Mouse (Mus musculus) left cerebral cortex, adult 2 months (tissue): ENCODE results near the gene Gm3952. TPM values are rescaled to one million over a fixed set of nuclear protein-coding genes. Genes with fewer than 3 reads are reported as not detected.

Experiments used
- DNase-seq, 2 experiments: peaks; one replicate each; pipeline ENCODE4 v3.0.0; 2021 to 2022; ENCODE audit warnings: low spot score in 2 of 2, mixed read lengths in 1 of 2; ENCODE audit errors: extremely low spot score in 1 of 2
- H3K27ac ChIP-seq: fragments of 200-600 bp; 2 replicates; pipeline ENCODE4 v1.8.1; 2022
- H3K4me3 ChIP-seq: fragments of 200-600 bp; 2 replicates; pipeline ENCODE4 v1.8.1; 2022
- CTCF ChIP-seq: fragments of 200-600 bp; IDR thresholded peaks from 2 replicates; pipeline ENCODE4 v1.8.1; 2022; ENCODE audit warnings: antibody characterized with exemption, mild to moderate bottlenecking, moderate library complexity
- intact Hi-C: fragments of 180-260 bp; cut with DNase I; formaldehyde crosslinking; loops from one replicate; pipeline ENCODE4 v1.15.1; 2025
- long read RNA-seq, 2 experiments: library from polyadenylated mRNA; stranded (forward); transcript quantifications; one replicate each; pipeline ENCODE4 v2.0.0; 2021; ENCODE audit warnings: borderline mapping rate in 2 of 2
- total RNA-seq, 2 experiments: library from RNA; stranded (reverse); gene quantifications; 2 replicates each; pipeline ENCODE4 v1.2.3; 2021

Gm3952 gene
- total RNA-seq = not detected
- long read RNA-seq, experiment 1 = 0 reads
- long read RNA-seq, experiment 2 = 0 reads

DNA sequence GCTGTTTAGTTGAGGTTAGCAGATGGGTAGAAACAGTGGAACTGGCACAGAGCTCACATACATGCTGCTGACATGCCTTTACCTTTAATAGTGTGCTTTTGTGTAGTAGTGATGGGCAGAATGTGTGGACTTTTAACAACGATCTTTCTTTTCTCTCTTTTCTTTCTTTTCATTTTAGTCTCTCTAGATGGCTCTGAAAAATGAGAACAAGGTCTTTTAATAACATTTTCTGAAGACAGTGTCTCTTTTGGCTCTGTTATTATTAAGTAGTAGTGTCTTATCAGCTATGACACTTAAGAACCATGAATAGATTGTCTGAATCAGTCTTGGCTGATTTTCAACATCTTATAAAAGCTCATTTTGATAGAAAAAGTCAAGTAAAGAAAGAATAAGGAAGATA lies at the start of gene Gm3952:
Gene Gm3952 (minus strand): TSS at position 101 of the 400 bp plus-strand sequence.
- intact Hi-C loops = no loop called here
- H3K4me3 ChIP-seq = no peak within 1 kb of the TSS
- H3K27ac ChIP-seq = no peak within 1 kb of the TSS
- TF ChIP-seq CTCF = no peak
- DNase-seq = no peak

DNA sequence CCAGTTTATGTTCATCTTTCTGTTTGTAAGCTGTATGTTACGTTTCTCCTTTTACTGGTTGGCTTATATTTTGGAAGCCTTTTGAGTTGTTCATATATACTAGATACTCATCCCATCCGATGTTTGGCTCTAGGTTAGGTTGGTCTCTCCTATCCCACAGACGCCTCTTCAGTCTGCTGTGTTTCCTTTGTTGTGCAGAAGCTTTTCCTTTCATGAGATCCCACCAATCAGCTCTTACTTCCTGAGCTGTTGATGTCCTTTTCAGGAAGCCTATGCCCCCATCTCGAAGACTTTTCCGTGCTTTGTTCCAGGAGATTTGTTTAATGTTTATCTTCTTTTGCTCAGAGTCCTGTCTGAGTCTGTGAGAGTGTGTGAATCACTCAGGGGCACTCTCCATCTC lies 45.3 kb upstream of the Gm3952 start:
- intact Hi-C loops = no loop called here
- Histone ChIP-seq H3K4me3 (no peak overlapping the region), H3K27ac (no peak overlapping the region)
- DNase-seq = no peak
- no peak for TF ChIP-seq CTCF

DNA sequence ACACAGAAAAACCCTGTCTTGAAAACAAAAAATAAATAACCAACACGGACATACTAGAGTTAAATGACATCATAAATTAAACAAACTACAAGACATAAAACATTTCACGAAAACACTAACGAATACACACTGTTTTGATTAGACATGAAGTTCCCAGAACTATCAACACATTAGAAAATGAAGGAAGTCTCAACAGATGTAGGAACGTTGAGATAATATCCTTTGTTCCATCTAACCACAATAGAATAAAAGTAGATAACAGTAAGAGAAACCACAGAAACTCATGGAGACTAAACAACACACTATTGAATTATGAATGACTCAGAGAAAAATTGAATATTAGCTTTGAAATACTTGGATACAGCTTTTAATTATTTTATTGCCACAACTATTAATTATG lies 14.0 kb upstream of the Gm3952 start:
- DNase-seq = no peak
- no peak overlapping the region for H3K27ac ChIP-seq
- intact Hi-C loops = no loop called here
- no peak for TF ChIP-seq CTCF
- no peak overlapping the region for H3K4me3 ChIP-seq

DNA sequence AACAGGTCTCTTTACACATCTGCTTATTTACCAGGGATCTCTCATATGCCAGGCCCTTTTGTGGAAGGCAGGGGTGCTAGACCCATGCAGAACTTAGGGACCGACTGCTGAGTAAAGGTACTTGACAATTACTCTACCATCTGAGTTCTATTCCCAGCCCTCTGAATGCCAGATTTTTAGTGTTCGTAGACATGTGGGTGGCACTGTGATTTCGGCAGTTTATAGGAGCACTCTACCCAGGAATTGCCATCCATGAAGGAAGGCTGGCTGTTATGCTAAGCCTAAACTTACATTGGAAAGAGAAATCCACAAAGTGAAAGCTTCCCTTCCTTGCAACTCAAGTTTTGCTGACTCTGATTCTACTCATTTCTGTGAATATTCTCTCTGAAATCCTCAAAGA lies 62.8 kb downstream of the Gm3952 start:
- no peak overlapping the region for H3K27ac ChIP-seq
- DNase-seq = no peak
- intact Hi-C loops = no loop called here

DNA sequence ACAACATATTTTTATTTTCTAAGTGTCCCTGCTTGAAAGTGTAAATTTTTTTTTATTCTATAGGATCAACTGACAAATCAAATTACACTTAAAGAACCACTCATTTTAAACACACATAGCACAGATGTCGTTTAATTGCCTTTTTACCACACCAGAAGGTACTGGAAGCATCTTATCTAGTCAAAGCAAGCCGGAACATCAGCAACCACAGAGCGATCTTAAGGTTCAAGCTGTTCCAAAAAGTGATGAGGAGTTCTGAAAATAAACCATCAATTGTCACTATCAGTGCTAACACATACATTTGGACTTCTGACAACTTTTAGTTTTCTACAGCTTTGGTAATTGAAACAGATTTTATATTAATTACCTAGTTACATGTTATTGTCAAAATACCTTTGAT lies 64.4 kb downstream of the Gm3952 start:
- no peak overlapping the region for H3K4me3 ChIP-seq
- TF ChIP-seq CTCF = no peak
- no peak for DNase-seq
- no peak overlapping the region for H3K27ac ChIP-seq
- intact Hi-C loops = no loop called here

More for the DNA sequence above, 62.8 kb downstream of the Gm3952 start:
- H3K4me3 ChIP-seq = no peak overlapping the region
- TF ChIP-seq CTCF = no peak

DNA sequence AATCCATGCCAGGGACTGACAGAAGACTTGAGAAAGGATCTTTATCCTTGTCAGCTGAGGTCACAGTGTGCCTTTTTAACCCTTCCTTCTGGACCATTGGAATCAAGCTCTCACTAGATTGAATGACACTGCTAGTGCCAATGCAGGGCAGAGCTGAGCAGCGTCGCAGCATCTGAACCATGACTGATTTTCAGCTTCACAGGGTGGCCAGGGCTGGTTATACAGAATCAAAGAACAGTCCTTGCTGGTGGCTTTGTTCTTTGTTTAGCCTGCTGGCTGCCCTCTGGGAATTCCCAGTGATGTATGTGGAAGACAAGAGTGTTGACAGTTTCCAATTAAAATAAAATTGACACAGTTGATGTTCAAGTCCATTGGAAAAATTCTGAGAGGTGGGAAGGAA lies 66.2 kb downstream of the Gm3952 start:
- no peak for TF ChIP-seq CTCF
- no peak overlapping the region for H3K27ac ChIP-seq
- intact Hi-C loops = no loop called here
- H3K4me3 ChIP-seq = no peak overlapping the region
- no peak for DNase-seq

DNA sequence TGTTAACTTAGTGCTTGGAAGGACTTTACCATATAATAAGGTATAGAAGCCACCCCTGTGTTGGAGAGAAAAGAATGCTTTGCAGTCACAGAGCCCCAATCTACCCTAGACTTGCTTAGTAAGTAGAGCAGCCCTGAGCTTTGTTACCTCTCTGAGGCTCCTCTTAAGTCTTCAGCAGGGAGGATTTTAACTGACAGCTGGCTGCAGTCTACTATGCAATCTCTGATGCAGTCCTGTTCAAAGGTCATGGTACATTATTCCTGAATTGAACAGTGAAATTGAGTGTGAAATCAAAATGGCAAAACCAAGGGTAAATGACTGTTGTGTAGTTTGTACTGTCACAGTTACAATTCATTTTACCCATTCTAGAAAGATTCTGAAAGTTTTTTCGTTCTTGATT lies 71.3 kb downstream of the Gm3952 start:
- intact Hi-C loops = loop anchor here (5.0 kb wide), 1 partner anchor 75 kb away; no protein-coding TSS in a partner anchor
- no peak overlapping the region for H3K27ac ChIP-seq
- no peak for DNase-seq
- TF ChIP-seq CTCF = no peak
- H3K4me3 ChIP-seq = no peak overlapping the region

DNA sequence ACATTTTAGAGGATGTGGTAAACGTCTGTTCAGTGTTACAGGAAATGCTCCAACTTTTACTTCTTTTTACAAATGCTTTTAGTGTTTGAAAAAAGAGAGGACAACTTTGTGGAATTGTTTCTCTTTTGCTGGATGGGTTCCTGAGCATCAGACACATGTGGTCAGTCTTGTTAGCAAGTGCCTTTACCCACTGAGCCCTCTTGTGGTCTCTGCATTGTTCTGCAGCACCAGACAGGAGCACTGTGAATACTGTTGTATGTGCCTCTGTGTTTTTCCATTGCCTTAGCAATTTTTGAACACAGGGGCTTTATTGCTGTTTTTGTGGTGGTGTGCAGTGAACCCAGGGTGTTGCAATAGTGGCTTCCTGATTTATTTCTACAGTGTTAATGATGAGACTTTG lies 73.7 kb downstream of the Gm3952 start:
- intact Hi-C loops = loop anchor here (2.0 to 5.0 kb wide), 2 partner anchors 38 to 73 kb away; no protein-coding TSS in a partner anchor
- H3K27ac ChIP-seq = no peak overlapping the region; the same call in 1 of the 2 replicates
- TF ChIP-seq CTCF = peak; percentile 70
- no peak overlapping the region for H3K4me3 ChIP-seq
- no peak for DNase-seq

DNA sequence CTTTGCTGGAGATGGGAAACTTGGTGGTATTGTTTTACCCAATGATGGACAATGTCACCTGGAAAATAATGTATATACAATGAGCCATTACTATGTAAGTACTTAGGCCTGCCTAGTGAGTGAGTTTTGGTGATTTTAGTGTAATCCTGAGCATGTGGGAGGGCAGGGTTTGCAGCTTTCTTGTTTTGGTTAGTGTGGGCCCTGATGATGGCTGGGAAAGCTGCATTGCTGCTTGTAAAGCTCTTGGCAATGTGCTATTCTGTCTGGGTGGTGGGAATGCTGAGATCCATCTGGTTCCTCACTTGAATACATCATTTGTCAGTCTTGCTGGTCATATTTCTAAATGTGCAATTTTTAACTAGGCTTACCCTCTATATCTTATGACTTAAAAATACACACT lies 82.3 kb downstream of the Gm3952 start:
- no peak overlapping the region for H3K27ac ChIP-seq
- intact Hi-C loops = no loop called here
- H3K4me3 ChIP-seq = no peak overlapping the region
- DNase-seq = no peak
- TF ChIP-seq CTCF = no peak

DNA sequence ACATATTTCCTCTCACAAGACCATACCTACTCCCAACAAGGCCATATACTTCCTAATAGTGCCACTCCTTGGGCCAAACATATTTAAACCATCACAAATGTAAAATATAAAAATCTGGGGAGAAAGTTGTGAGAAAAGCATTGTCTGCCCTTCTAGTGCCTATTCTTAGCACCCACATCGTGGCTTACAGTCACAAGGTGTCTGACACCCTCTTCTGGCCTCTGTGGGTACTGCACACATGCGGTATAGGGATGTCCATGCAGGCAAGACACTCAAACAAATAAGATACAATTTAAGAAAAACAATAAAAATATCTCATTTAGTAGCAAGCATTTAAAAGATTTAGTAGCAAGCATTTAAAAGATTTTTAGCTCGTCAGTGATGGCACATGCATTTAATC lies 89.2 kb downstream of the Gm3952 start:
- Histone ChIP-seq H3K4me3 (no peak overlapping the region), H3K27ac (no peak overlapping the region)
- peak; percentile 52 to 64 for DNase-seq
- TF ChIP-seq CTCF = peak; percentile 89
- intact Hi-C loops = loop anchor here (1.0 kb wide), 1 partner anchor 57 kb away; no protein-coding TSS in a partner anchor

DNA sequence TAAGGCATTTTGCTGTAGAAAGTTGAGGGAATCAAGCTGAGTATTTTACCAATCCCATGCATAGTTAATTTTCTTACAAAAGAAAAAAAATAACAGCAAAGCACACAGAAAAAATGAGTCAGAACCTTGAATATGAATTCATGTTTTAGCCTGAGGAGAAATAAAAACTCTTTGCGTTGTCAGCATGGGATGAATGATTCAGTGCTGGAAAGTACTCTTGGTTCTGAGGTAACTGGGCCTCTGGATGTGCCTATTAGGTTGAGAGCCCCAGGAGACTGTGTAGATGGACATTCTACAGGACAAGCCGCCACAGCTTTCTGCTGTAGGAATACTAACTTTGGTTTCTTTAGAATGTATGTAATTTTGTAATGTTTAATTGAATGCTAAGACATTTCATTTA lies 93.7 kb downstream of the Gm3952 start:
- no peak for DNase-seq
- Histone ChIP-seq H3K4me3 (no peak overlapping the region), H3K27ac (no peak overlapping the region; the same call in none of the 2 replicates)
- no peak for TF ChIP-seq CTCF
- intact Hi-C loops = no loop called here

DNA sequence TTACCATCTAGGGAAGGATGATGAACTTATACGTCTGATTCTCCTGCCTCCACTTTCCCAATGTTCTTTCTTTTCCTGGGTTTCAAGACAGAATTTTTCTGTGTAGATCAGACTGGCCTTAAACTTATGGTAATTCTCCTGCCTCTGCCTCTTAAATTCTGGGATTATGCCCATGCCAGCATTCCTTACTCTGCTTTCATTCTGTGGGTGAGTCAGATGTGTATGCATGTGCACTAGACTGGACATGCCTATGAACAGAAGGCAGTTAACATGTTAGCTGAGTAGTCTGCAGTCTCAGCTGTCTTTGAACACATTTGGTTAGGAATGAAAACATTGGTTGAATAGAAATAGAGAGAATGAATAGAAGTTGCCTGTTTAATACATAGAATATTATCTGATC lies 94.1 kb downstream of the Gm3952 start:
- Histone ChIP-seq H3K4me3 (no peak overlapping the region), H3K27ac (no peak overlapping the region; the same call in 1 of the 2 replicates)
- TF ChIP-seq CTCF = no peak
- intact Hi-C loops = no loop called here
- no peak for DNase-seq

DNA sequence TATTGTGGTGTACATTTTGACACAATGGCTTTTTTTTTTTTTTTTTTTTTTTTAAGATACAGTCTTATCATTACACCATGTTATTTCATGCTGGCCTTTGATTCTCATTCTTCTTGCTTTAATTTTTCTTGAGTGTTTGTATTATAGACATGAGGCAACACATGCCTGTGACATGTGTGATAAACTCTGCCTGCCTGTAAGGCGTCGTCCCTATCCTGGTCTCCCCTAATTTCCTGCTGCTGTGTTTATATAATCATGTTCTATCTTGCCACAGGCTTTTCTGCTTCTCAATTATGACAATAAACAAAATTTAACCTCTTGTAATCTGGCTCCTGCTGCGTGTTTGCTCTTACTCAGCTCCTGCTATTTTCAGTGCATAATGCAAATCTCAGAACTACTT lies 100.5 kb downstream of the Gm3952 start:
- TF ChIP-seq CTCF = no peak
- DNase-seq = no peak
- H3K27ac ChIP-seq = no peak overlapping the region
- no peak overlapping the region for H3K4me3 ChIP-seq
- intact Hi-C loops = no loop called here
